Mouse (Mus musculus) activated CD4-positive, CD25-positive, alpha-beta regulatory T cell (primary cell): ENCODE measurements around the gene Ebf3. TPM values are rescaled to one million over a fixed set of nuclear protein-coding genes. Genes with fewer than 3 reads are reported as not detected.

Experiments used
- polyA plus RNA-seq, 2 experiments: library from polyadenylated mRNA; unstranded; fragments of 100-300 nt; shearing (Covaris generic); gene quantifications; one replicate each; pipeline ENCODE4 v1.2.1; 2017

Ebf3 gene
- not detected for polyA plus RNA-seq

DNA sequence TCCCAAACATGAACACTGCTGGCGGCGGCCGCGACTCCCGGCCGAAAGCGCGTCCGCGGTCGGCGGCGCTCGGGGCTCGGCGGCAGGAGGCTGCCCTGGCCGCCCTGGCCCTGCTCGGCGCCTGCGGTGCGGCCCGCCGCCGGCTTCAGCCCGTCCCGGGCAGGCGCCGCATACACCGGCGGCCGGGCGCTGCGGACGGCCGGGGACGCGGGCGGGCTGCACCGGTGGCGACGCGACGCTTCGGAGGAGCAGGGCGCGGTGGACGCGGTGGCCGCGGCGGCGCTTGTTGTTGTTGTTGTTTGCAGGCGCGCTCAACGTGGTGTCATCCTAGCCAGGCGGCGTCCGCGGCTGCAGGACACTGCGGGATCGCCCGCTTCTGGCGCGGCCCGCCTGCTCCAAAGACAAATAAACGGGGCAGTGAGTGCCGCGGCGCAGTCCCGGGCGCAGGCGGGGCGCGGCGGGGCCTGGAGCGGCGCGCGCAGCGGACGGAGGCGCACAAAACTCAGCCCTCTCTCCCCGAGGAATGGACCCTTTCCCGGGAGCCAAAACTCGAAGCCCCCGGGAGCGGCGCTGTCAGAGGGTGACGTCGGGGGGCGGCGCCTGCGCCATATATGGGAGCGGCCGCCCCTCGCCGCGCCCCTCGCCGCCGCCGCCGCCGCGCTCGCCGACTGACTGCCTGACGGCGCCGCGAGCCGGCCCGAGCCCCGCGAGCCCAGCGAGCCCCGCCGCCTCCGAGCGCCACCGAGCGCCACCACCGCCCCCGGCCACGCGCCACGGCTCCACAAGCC lies at the start of gene Ebf3:
Gene Ebf3, minus strand, starts transcription at position 542 of the 788 bp plus-strand sequence.

Other genes with a start within 250 kb of the Ebf3 start
- 10 to 100 TPM; 13.9 to 16.9 TPM for gene 9430038I01Rik, start 96.3 kb upstream of the Ebf3 start, polyA plus RNA-seq
- 100 to 1,000 TPM; 121 to 126 TPM for gene Glrx3, start 123.2 kb upstream of the Ebf3 start, polyA plus RNA-seq